Mouse (Mus musculus) thymus, postnatal 0 days (tissue): ENCODE results near the gene Bmper. TPM values are rescaled to one million over a fixed set of nuclear protein-coding genes. Genes with fewer than 3 reads are reported as not detected.

ENCODE experiments used
- DNase-seq: peaks from one replicate; pipeline ENCODE4 v3.0.0-alpha.2; 2015; ENCODE audit warnings: low spot score
- polyA plus RNA-seq: library from polyadenylated mRNA; unstranded; fragments of >200 nt; fragmentation: Nextera tagmentation; extraction: Ambion mirVana; gene quantifications from 2 replicates; pipeline ENCODE4 v1.2.1, GENCODE M21; 2015

The Bmper gene
- polyA plus RNA-seq, 1 experiment from 2014 or later, result 0.39 TPM

DNA sequence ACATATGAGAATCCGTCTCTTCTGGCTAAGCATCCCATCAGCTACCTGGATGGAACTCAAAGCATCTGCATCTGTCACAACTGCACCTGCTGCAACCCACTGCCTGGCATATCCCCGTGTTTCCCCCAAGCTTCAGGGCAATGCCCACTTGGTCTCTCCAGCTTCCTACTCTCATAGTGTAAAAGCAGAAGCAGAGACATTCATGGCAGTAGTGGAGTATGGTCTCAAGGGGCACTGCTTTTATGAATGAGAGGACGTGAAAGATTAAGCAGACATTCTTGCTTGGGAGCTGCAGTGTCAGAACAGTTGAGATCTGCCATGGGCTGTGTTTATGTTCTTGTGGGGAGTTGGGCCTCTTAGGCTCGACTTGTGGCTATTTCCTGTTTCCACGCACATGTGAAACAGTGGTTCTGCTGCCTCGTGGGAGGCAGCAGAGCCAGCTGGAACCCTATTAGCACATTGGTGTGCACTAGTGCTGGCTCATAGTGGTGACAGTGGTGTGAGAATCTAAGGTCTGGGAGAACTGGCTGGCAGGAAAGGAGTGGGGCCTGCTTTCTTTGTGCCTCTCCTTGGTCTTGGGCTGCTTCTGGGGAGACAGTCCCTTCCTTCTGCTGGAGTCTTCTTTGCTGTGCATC is 12.6 kb downstream of the Bmper start:
- no peak for DNase-seq

DNA sequence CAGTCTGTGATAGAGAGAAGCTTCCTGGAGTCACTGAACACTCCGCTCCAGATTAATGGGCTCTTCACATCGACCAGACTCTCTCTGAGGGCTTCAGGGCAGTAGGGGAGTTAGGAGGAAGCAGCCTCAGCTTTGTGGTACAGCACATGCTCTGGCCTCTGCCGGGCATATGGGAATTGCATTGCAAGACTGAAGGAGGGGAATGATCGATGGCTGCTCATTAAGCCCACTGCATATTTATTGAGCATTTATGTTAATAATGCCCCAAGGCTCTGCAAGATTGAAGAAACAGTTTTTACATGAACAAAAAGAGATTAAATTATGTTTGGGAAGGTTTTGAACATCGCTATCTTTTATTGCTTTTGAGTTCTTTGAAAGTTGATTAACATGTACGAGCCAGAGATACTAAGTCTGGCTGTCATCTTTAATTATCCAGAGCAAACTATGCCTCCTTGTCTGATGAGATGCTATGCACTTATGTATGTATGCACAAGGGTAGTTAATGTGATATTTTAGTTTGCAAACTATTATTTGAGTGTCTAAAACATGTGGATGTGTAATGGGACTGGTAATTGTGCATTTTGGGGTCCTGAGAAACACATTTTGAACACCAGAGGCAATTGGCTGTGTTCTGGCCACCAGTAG is 13.9 kb downstream of the Bmper start:
- DNase-seq, result no peak

DNA sequence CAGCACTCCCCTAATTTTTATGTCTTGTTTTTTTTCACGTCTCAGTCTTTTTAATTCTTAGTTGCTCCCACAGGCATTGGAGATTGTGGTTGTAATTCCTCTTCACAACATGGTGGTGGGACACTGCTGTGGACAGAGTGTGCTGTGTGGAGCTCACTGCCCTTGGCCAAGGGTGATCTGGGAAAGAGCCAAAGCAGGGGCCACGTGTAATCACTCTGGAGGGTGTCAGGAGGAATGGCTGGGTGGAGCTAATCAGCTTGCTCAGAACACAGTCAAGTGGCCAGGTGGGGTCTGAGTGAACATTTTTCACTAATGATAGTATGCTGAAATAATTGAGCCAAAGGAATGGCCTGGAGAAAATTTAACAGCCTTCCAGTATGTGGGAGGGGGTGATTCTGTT is 16.1 kb downstream of the Bmper start:
- DNase-seq, result no peak

DNA sequence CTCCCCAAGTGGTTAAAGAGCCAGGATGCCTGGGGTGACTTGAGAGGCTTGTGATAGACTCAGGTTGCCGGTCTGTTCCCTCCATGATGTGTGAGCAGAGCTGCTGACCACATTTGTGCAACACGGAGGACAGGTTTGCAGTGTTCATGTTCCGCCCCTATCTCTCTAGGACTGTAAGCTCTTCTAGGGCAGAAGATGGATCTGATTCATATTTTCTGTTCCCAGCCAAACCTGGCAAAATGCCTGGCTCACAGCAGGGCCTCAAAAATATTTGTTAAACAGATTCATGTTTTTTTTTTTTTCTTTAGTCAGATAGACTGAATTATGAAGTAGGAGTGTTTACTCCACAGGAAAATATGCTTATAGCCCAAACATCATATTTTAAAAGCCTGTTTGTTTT is 20.0 kb downstream of the Bmper start:
- no peak for DNase-seq

DNA sequence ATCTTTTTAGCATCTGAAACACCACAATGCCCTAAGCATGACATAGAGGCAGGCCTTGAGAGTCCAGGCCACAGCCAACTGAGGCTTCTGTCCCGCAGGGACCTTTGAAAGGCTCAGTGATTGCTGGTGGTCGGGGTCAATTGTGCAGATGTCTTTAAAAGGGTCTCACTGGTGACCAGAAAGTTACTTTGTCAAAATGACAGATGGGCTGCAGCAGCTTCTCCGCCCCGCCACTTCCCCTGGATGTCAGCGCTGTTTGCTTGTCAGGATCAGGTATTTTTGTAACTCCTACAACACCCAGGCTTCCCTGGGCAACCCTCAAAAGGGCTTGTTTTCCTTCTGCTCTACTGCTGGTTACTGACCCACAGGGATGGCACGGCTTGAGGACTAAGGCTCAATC is 21.0 kb downstream of the Bmper start:
- no peak for DNase-seq

DNA sequence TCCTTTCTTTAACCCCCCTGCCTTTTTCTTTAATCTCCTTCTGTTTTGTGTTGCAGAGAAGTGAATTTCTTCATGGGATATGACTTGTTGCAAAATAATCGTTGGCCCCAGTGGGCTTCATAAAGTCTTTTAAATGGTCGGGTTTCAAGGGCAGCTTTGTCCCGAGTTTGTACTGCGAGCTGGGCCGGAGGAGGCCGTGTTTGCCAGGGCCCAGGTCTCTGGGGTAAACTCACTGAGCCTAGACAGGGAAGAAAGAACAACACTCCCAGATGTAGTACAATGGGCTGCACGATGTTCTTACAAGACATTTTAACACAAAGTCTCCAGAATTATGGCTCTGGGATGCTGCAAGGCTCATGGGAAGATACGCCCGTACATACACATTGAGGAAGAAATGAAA is 23.5 kb downstream of the Bmper start:
- no peak for DNase-seq

DNA sequence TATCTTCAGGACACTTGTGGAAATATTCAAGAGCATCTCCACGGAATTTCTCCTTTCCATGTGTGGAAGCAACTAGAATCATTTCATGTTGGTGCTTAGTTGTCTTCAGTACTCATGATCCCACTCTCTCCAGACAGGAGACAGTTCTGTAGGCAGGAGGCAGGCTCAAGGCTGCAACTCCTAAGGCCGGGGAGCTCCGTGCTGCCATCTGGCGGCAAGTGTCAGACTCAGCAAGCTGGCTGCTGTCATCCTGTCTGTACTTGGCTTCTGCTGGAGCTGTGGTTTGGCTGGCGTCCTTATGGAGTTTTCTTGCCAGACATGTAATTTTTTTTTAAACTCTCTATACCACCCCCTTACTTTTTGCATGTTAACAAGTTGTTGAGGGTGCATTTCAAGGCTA is 27.1 kb downstream of the Bmper start:
- peak; percentile 64 for DNase-seq

DNA sequence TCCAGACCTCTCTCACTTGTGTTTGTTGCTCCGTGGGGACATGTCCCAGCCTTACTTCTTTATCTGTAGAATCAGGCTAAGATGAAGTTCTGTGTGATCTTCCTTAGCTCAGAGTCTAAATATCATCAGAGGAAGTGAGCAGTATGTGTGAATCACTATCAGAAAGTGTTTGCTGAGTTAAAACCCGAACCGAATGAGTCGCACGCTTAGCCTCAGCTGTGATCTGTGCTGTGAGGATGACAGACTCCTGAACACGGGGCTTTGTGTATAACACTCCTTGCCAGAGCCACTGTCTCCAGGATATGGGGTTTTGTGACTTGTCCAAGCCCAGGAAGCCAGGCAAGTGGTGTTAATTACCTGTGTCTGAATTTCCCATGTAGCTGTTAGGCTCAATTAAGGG is 28.1 kb downstream of the Bmper start:
- DNase-seq, result no peak

DNA sequence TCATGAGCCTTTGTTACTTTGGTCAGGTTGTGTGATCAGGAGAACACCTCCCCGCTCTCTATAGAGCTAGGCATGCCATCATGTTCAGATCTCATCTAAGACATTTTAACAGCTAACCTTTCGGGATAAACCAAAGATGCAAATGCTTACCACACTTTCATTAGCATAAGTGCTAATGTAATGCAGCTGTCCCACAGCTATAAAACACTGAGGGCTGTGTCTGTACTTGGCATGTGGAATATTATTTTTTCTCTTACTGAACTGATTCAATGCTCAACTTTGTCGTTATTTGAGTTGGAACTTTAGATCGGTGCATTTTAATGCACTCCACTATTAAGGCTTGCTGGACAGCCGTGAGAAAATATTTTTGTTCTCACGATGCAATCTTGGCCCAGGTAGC is 30.7 kb downstream of the Bmper start:
- no peak for DNase-seq

DNA sequence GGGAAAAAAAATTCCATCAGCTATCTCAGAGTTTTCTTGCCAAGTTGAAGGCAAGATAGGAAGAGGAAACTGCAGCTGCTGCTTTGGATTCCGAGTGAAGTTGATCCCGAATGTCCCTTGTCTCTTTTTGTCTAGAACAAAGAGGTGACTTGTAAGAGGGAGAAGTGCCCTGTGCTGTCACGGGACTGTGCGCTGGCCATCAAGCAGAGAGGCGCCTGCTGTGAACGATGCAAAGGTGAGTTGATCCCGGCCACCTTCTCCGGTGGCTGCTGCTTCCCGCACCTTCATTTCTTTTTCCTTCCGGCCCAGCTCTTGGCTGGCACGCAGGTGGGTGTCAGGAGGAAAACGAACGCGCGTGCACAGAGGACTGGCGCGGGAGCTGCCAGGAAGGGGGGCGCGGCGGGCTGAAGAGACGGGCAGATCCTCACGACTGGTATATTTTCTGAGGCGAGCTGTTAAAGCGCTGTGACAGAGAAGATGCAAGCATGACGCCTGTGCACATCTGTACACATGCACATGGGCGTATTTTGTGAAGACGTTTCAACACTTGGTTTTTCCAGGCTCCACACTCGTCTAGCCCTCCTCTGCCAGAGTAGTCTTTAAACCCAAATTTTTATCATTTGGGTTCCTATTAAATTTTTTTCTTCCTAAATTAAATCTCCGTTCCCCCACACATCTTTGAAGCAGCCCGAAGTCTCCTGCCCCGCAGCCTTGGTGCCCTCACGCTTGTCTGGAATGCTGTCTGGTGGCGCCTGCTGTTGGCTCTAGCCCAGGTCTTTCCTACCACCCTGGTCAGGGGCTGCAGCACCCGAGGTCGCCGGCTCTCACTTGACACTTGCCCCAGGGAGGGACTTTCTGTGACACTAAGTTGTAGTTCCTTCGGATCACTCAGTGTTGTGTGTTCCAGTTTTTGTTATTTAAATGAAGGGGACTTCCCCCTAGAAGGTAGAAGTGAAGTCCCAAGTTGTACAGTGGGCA is 31.6 kb downstream of the Bmper start:
- no peak for DNase-seq

DNA sequence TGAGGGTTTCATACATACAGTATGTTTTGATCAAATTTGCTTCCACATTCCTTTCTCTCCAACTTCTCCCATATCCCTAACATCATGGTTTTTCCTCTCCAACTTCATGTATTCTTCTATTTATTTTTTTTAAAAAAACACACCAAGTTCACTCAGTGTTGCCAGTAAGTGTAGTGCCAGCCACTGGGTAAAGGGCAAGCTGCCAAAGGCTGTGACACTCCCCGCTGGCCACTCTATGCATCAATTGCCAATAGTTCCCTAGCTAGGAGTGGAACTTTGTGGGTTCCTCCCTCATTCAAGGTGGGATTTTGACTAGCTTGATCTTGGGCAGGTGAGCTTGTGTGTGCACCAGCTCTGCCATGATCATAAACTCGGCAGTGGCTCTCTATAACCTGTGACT is 33.0 kb downstream of the Bmper start:
- no peak for DNase-seq

DNA sequence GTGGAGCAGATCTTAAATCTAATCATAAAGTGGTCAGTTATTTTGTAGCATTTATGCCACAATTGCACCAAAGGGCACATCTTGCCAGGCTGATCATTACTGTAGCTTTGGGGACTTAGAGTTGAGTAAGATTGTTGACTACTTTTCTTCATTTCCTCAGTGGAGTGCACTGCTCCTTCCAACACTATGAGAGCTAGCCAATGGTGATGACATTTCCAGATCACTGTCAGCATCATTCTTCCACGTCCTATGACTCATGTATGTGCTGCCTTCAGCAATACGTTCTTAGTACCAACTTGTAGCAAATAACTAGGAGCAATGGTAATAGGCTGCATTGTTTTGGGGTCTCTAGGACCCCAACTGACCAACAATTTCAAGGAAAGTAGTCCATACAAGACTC is 33.7 kb downstream of the Bmper start:
- no peak for DNase-seq

DNA sequence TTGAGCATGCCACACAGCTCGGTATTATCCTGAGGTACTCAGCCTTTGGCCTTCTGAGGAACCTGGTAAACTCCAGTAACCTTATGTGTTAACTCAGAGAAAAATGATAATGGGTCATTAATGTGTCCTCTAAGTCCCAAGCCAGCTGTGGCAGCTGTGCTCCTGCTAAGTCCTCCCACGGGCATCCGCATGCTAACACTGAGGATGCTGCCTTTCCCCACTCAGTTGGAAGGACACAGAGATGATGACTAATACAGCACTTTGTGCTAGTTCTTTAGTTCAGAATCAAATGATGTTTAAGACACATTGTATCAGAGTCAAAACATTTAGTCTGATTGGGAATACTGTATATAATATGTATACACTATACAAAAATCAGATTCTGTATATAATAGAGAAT is 39.0 kb downstream of the Bmper start:
- DNase-seq, result no peak

DNA sequence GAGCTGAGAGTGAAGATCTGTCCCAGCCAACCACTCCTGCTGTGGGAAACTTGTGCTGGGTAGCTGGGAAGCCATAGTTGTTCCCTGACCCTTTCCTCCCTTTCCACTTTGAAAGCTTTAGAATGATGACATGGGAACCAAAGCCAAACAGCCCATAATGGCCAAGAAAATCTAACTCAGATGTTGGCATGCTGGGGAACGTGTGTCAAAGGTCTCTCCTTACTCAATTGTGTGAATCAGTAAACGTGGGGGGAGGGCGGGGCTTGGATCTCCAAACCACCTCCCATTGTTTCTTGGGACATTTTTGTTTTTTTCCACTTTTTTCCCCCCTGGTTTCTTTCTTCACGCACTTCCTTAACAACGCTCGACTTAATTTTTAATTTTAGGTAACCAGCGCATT is 40.0 kb downstream of the Bmper start:
- DNase-seq, result no peak

DNA sequence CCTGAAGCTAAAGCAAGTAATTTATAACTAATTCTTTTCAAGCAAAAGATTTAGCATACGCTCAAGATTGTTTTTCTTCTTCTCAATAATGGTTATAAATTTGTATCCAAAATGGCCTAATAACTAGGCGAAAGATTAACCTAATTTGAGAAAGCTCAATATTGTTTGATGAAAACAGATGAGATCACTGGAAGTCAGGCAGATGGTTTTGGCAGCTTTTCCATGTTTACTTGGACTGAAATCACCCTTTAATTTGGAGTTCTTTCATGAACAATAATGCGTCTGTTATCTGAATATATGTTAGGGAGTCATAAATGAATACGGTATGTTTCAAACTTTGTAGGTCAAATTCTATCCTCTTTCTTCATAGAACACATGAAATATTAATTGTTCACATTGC is 41.6 kb downstream of the Bmper start:
- DNase-seq, result no peak

DNA sequence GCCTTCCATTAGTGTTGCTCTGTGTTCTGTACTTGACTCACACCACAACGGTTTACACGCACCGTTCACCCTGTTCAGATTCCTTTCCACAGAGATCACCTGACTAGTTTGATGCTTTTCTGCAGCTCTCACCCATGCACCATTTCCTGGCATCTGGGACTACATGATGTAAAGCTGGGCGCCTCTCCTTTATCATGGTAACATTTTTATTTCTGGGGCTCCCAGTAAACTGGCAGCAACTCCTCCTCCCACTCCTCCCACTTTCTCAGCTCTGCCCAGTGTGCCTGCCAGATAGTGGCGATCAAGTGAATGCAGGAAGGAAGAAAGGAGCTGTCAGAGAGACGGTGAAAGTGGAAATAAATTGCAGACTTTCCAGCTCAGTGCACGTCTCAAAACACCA is 45.7 kb downstream of the Bmper start:
- DNase-seq, result no peak

DNA sequence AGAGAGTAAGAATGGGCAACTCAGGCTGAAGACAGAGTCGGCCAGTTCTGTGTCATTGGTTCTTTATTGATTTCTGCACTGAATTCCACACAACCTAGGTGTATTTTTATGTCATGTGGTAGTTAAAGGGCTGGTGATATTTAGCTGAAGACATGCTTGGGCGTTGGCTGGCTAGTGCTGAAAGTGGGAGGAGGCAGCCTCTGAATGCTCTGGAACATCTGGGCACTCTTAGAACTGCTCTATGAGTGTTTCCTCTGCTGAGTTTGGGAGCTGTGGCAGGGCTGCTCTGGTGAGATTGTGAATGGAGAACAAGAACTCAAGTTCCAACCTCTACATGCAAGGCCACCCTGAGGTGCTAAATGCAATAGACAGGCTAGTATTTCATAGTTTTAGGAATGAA is 46.2 kb downstream of the Bmper start:
- DNase-seq, result no peak

DNA sequence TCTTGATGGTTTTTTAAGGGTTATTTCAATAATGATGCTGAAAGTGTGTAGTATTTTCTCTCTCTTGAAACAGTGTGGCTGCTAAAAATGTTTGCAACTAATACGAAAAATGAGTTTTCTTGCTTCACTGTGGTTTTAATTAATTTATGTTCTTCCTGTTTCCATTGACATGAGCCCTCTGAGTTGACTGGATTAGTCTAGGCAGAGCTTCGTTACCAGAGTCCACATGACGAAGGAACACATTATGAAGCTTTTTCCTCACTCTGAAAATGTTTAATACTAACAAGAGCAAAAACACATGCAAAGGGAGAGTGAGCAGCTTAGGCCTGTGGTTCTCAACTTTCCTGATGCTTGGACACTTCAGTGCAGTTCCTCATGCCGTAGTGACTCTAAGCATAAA is 53.4 kb downstream of the Bmper start:
- no peak for DNase-seq

DNA sequence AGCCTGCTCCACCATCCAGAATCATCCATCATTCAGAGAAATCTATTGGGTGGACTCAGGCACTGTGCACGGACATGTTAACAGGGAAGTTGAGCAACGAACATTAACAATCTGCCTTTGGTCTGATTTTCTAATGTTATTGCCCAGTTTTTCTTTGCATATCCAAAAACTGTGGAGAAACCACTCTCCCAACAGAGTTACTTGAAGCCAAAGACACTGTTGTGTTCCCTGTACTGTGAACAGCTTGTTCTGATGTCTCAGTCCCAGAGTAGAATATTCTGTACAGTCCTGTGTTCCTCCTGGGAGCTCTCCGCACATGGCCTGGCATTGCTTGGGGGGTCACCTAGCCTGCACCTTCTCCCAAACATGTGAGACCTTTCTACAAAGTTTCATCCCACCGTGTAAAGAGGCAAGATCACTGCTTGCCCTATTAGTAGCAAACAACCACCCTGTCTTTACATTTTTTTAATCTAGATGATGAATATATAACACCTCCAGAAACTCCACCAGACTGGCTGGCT is 62.1 kb downstream of the Bmper start:
- no peak for DNase-seq

DNA sequence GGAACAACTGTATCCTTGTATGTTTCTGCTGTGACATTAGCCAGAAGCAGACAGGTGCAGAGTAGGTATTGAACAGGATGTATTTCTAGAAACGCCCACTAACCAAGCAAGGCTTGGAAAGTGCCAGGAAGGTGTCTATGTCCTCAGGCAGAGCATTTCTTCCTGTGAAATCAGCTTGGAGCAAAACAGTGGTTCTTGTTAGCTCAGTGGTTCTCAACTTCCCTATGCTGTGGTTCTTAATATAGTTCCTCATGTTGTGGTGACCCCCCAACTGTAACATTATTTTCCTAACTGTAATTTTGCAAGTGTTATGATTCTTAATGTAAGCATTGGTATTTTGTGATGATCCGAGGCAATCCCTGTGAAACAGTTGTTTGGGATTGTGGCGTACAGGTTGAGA is 70.7 kb downstream of the Bmper start:
- DNase-seq, result no peak

DNA sequence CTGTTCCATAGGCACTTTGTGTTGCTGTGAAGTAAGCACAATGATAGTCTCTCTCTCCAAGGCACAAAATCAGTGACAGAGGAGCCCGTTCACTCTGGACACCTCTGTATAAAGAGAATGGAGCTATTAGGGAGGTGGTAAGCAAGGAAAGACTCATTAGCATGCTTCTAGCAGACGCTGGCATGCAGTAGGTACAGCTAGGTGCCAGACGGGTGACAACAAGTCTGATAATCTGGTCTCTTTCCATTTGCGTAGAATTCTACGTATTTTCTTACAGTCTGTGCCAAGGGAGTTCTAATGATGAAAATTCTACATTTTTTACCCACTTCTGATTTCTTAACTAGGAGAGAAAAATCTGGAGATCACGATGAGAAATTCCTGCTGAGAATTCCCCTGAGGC is 72.7 kb downstream of the Bmper start:
- no peak for DNase-seq

DNA sequence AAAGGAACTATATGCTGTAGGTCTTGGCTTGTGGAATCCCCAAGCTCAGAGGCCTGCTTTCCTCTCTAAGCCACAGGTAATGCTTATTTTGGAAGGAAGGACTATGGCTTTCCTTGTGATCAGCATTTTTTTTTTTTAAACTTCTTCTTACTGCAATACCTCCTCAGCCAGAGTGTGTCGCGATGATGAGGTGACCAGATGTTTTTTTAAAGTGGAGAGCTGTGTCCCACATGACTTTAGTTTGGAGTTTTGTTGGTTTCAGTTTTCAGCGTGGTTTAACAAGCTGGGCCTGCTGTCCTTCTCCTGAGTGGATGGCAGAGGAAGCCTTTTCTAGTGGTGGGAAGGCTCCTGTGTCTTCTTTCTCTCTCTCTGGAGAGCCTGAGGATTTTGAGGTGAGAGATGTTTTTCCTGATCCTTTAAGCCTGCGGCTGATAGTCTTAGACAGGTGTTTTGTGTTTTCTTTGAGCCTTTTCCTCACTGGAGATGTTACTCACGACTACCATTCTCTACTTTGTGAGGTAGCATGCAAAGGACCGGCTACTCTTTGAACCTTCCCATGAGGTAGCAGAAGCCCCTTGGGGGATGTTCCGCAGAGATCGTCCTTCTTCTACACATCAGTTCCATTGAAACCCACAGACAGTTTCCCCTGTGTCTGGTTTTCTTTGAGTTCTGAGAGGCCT is 74.8 kb downstream of the Bmper start:
- DNase-seq, result no peak
